Mouse (Mus musculus): ENCODE data around the gene Atp2a1.

Atp2a1 gene

DNA sequence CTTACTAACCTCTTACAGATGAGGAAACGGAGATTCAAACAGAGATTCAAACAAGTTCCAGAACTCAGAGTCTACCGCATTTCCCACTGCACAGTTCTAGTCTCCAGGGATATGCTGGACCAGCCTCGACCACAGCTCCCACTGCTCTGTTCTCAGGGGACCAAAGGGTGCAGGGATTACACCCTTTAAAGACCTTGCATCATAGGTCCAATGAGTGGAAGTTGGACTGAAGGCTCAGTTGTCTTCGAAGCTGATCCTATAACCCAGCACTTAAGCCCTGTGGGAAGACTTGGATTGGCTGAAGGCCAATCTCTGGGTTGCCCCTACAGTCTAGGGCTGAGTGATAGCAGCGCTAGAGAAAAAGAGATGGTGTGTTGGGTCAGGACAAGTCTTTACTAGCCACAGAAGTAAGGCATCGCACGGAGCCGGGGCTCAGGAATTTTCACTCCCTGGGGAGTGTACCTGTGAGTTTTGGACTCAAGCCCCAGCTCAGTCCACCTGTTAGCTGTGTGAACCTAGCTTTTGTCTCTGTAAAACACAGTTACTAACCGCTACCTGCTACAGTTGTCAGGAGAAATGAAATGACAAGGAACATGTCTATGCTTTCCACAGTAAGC, 10.7 kb upstream of the Atp2a1 start:
- DNase-seq (ENCODE audit: extremely low read depth, insufficient read length, low spot score), result no peak

DNA sequence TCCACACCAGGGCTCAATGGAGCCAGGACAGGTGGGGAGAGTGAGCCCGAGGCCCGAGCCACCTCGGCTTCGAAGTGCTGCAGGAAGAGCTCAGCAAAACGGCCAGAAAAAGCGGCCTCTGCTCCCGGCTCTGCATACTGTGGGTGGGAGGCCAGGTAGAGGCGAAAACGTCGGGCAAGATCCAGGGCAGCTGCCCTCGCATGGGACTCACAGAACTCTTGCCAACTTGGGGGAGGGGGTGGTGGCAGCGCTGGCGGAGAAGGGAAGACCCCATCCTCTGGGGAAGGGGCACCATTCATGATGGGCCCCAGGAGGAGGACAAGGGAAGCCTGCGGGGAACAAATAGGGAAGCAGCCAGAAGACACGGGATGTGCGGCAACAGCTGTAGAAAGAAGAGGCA, 9.8 kb upstream of the Atp2a1 start:
- no peak for DNase-seq (ENCODE audit: extremely low read depth, insufficient read length, low spot score)

DNA sequence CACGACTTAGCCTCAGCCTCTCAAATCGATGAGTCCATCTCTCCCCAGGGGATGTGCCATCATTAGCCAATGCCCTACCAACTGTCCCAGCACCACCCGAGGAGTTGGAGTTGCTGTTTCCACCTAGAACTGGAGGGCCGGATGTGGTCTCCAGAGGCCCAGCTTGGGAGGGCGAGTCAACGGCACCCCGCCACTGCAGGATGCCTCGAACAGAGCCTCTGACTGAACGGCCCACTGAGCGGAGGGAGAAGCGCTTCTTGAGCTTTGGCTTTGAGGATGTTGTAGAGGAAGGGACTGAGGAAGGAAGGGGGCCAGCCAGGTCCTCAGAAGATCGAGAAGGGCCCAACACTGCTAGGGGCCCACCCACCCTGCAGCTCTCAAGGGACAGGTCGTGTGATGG, 9.4 kb upstream of the Atp2a1 start:
- no peak for DNase-seq (ENCODE audit: extremely low read depth, insufficient read length, low spot score)

DNA sequence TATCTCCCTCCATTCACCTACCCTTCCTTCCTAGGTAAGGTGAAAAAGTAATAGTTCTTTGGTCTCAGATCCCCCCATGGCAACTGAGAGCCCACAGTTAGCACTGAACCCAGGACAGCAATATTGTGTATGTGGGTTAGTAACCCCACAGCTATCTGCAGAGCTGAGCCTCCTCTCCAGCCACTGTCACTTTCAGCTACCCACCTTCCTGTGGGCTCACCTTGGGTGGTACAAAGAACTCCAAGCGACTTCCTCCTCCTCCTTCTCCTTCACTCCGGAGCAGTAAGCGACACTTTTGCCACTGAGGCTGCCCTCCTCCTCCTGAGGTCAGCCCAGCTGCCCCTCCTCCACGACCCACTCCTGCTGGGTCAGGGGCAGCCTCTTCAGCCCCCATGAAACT, 8.9 kb upstream of the Atp2a1 start:
- DNase-seq (ENCODE audit: extremely low read depth, insufficient read length, low spot score), result no peak

DNA sequence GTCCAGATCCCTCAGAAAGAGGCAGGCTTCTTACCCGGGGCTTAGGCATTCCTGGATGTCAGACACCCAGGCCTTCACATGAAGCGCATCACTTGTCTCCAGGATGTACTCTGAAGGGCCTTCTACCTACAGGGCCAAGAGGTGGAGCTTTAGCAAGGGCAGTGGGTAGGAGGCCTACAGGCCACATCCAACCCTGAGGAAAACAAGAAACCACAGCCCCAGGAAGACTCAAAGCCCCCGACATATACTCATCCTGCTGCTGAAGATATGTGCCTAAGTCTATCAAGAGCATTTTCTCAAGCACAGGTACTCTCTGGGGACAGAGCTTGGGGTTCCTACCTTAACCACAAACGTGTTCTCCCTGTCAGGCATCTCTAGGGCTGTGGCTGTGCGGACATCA, 8.5 kb upstream of the Atp2a1 start:
- DNase-seq (ENCODE audit: extremely low read depth, insufficient read length, low spot score), result no peak

DNA sequence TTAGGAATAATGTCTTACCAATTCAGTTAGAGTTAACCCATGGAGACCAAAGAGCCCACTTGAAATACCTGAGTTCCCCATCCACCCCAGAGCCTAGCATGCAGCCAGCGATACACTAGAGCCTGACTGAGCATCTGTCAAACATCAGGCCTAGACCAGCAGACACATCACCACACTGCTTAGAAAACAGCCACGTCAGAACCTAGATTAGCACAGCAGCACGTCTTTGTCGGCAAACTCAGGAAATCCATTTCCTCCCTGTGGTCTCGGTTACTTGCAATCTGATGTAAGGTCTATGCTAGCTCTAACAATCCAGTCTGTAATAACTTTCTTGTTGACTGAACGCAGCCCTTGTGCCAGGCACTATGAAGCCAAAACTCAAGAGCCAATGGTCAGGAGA, 7.2 kb upstream of the Atp2a1 start:
- DNase-seq (ENCODE audit: extremely low read depth, insufficient read length, low spot score), result no peak

DNA sequence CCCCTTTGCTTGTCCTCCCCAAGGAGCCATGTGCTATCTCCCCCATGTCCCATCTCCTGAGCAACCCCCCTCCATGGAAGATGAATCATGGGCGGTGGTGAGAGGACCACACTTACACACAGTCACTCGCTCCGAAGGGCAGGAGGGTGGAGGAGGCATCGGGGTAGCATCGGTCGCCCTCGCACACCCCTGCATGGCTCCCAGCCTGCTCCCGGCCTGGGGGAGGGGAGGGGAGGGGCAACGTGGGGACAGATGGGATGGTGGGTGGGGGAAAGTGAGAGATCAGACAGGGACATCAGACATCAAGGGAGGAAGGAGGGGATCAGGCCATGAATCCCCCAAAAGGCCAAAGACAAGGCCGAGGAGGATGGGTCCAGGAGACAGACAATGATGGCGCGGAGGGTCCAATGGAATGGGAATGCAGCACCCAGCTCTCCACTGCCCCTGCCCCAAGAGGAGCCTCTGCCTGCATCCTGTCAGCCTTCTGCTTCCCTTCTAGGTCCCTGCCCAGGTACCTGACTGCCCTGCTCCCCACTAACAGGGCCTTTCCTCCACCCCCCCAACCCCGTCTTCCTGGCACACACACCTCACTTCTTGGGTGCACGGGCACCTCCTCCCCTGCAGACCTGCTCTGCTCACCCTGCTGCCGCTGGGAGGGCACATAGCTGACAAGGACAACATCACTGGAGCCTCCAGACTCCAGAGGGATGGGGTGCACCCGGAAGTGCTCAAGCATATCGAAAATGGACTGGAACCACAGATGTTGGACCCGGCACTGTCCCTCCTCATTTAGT, 5.1 kb upstream of the Atp2a1 start:
- DNase-seq (ENCODE audit: extremely low read depth, insufficient read length, low spot score), result no peak

DNA sequence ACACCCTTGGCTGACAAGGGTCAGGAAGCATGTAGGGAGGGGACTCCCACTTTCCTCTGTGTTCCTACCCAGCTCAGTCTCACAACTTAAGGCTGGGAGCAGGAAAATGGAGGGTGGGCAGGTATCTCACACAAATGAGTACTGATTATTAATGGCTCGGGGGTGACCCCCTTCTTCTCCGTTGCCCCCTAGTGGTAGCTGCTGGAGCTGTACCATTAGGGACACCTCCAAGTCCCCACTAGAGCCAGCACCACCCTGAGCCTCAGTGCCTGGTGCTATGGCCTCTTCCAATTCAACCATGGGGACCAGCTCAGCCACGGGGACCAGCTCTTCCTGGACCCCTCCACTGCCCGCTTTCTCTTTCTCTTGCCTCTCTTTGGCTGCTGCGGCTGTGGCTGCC, 4.4 kb upstream of the Atp2a1 start:
- no peak for DNase-seq (ENCODE audit: extremely low read depth, insufficient read length, low spot score)

DNA sequence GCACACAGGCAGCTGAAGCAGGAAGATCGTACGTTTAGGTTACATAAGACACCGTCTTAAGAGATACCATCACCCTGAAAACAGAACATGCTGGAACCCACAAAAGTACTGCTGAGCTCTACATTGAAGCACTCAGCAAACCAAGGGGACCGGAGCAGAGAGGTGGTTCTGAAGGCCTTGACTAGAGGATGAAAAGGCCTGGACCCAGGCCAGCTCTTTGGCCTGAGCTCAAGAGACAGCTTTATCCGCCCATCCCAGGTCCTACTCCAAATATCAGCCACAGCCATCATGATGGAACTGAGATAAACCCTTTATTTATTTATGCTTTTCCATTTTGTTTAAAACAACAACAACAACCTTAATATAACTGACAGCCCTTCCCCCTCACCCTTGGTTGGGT, 3.8 kb upstream of the Atp2a1 start:
- no peak for DNase-seq (ENCODE audit: extremely low read depth, insufficient read length, low spot score)

DNA sequence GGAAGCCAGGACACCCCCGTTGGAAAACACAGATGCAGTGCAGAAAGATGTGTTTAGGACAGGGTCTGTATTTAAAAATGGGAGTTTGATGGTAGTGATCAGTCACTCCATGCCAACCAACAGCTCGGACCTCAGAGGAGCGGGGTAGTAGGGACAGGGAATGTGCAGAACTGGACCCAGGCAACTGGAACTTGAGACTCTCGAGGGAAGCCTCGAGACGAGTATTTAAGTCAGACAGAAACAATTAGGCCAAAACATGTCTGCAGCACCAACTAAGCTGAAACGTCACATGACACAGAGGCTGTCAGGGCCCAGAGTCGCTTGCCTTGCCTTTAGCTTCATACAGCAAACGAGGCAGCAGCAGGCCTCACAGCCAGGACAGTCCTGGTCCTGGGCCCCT, 3.2 kb upstream of the Atp2a1 start:
- DNase-seq (ENCODE audit: extremely low read depth, insufficient read length, low spot score), result no peak

DNA sequence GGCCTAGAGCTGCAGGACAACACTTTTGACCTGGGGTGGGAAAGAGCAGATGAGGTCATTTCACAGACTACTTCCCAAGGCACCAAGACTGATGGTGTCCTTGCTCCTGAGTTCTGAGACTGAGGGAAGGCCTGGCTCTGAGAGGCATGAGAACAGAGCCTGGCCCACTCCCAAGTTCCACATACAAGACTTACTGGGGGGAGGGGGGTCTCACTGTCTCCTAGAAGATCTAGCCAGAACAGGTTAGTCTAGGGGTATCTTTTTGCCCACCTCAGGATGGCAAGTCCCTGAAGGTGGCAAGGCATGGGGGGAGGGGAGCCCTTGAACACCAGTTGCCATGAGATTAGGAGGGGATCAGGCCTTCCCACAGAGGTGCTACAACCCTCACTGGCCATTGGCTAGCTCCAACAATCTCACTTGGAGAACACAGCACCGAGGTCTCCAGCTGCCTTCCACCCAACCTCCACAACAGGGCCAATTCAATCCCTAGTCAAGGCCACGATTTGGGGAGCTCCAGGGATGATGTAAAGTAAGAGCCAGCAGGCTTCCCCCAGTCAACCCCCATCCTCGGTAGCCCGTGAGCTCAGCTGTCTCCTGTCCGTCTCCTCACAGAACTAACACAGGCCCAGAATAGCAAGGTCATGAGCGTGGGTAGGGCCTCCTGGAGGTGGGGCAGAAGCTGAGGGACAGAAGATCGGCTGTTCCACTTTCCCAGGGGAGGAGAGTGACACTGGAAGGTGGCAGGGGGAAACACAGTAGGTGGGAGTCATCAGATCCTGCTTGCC, 2.5 kb upstream of the Atp2a1 start:
- no peak for DNase-seq (ENCODE audit: extremely low read depth, insufficient read length, low spot score)

DNA sequence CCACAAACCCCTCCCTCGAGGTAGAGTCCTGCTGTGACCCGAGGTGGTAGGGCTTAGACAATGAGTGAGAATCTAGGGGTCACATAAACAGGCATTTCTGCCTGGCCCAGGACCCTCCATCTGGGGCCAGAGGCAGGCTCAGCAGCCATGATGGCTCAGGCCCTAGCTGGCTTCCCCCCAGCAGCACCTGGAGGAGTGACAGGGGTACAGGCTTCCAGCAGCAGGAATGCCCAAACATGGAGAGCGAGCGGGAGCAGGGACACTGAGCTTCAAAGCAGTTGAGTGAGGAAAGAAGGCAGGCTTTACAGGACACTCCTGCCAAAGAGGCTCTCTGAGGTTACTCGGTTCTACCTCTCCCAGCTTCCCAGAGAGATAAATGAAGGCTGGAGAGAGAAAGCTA, 1.9 kb upstream of the Atp2a1 start:
- DNase-seq (ENCODE audit: extremely low read depth, insufficient read length, low spot score), result no peak

DNA sequence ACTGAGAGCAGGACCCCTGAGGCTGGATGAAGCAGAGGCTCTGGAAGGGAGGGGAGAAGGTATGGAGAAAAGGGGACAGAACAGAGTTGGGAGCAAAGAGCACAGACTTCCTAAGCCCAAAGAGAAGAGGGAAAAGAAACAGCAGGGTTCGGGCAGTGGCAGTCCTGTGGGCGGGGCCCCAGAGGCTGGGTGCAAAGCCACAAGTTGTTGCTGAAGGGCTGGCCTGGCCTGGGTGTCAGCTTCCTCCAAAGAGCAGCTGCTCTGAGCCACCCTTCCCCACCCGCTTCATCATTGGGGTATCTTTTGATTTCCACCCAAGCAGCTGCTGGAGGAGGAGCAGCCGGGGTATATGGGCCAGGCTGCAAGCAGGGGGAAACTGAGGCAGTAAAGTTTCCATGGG, 1.2 kb upstream of the Atp2a1 start:
- DNase-seq (ENCODE audit: extremely low read depth, insufficient read length, low spot score), result no peak

DNA sequence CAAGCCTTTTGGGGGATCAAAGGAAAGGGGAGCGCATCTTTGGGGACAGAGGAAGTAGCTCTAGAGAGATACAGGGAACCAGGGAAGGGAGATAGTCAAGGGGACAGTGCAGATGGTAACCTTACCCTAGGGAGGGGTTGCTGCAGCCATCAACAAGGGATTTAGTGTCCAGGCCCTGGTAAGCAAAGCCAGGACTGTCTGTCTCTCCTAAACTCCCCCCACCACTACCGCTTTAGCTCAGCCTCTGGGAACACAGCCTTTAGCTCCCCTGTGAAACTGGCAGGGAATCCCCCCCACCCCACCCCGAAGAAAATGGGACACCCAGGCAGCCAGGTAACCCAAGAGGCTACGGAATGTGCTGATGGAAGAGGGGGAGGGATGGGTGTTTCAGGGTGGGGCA, 639 bp upstream of the Atp2a1 start:
- DNase-seq (ENCODE audit: extremely low read depth, insufficient read length, low spot score), result no peak

DNA sequence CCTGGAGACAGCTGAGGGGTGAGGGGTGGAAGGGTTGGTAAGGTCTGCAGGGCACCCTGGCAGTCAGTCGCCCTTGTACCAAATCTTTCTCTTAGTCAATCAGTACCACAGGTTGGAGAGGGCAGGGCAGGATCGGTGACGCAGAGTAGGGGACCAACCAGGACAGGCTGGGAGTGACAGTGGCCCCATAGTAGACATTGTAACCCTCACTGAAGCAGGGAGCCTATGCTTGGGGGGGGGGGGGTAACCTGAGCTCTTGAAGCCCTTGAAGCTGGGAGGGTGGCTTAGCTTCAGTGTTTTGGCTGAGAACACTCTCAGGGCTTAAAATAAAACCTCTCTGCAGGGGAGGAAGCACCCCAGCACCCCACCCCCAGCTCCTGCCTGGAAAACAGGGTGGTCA, 1.3 kb downstream of the Atp2a1 start:
- DNase-seq (ENCODE audit: extremely low read depth, insufficient read length, low spot score), result no peak

DNA sequence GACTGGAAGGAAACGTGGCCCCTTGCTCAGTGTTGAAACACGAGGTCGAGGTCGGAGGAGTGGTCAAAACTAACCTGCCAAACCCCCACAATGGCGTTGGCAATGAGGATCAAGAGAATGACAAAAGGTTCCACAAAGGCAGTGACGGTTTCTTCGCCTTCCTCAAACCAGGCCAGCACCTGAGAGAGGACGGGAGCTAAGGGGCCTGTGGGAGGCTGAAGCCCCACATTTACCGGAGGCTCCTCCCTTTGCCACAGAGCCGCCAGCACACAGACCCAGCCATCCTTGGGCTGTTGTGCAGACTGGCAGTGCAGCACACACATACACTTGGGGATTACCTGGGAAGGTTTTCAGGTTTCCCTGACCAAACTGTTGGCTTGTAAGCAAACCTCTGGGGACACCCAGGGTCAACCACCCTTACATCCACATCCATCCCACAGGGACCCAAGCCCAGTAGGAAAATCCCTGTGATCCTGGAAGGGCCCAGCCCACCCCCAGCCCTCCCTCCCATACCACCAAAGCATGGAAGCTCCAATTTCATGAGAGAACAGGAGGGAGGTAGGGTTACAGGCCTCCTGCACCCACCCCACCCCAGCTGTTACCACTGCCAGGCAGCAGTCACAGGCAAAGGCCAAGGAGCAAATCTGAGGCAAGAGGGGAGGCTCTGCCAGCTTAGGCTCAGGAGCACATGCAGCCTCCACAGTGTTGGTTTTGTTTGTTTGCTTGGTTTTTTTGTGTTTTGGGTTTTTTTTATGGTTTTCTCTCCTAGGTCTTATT, 2.1 kb downstream of the Atp2a1 start:
- no peak for DNase-seq (ENCODE audit: extremely low read depth, insufficient read length, low spot score)

DNA sequence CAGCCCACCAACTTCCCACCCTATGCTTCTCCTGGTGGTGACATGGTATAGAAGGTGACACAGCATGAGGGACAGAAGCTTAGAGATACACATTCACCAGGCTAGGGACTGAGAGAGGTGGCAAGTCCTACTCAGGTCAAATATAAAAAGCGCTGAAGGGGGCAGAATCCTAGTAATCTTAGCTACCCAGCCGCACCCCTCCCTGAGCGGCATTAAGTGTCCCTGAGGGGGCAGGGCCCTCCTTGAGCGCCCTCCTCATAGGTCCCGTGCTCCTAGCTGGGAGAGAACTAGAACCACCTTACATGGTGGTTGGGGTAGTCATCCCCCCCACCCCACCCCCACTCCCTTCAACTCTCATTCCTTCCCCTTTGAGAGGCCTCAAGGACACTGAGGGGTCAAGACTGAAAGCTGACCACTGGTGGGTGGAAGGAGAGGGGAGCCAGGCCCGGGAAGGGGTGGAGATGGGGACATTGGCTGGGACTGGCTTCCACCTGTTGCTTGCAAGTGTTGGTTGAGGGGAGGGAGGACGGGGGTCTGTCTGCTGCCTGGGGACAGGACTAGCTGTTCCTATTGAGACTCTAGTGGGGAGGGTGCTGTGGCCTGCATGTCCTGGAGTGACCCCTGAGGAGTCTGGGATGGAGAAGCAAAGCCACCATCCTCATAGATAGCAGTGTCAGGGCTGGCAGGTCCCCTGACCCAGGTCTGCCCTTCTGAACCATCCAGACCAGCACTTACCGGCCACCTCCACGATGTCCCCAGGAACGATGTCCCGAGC, 3.9 kb downstream of the Atp2a1 start:
- DNase-seq (ENCODE audit: extremely low read depth, insufficient read length, low spot score), result no peak

DNA sequence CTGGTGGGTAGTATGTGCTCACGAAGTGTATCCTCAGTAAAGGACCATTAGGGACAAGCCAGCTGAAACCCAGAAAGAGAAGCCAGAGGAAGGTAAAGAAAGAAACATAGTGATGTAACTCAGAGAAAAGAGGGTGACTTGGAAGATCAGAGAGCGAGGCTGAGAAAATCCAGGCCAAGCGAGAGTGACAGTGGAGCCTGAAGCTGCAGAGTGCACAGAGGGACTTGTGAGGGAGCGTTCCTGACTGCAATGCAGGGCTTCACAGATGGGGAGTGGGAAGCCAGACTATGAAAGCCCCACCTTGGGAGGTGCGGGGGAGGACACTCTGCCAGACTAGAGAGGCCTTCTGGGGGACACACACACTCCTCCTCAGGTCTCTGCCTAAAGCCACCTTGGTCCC, 4.7 kb downstream of the Atp2a1 start:
- no peak for DNase-seq (ENCODE audit: extremely low read depth, insufficient read length, low spot score)

DNA sequence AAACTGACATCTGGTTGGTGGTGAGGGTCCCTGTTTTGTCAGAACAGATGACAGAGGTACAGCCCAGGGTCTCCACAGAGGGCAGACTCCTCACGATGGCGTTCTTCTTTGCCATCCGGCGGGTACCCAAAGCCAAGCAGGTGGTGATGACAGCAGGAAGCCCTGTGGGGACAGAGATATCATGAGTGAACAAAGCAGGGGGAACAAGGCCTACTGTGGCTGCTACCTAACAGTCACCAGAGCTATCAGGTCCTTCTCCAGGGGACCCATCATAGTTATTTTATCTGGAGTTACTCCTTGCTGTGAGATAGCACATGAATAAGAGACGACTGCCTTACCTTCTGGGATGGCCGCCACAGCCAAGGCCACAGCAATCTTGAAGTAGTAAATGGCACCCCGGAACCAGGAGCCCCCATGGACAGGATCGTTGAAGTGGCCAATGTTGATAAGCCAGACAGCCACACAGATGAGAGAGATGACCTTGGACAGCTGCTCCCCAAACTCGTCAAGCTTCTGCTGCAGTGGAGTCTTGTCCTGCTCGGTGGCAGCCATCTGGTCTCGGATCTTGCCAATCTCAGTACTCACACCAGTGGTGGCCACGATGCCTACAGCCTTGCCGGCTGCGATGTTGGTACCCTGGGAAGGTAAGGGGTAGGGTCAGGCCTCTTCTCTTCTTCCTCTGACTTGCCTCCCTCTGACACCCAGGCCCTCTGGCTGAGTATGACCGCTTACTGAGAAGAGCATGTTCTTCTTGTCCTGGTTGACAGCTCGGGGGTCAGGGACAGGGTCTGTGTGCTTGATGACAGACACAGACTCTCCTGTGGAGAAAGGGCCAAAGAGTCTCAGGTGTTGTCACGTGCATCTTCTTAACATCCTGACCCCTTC, 6.3 kb downstream of the Atp2a1 start:
- no peak for DNase-seq (ENCODE audit: extremely low read depth, insufficient read length, low spot score)

All from 3134 (cell line).